Mouse (Mus musculus) adrenal gland, adult 8-10 months (tissue): ENCODE results near the gene Bcl2l13. TPM values are rescaled to one million over a fixed set of nuclear protein-coding genes. Genes with fewer than 3 reads are reported as not detected.

ENCODE experiments used
- DNase-seq: peaks from one replicate; pipeline ENCODE4 v3.0.0; 2022
- microRNA-seq, 2 experiments: library from miRNA; unstranded; fragments of <30 nt; microRNA quantifications; one replicate each; pipeline ENCODE4 v1.2.0; 2022
- total RNA-seq, 4 experiments: library from RNA; stranded (reverse); gene quantifications; 2 replicates each; pipeline ENCODE4 v1.2.4; 2022

Gene Bcl2l13
- total RNA-seq, 4 experiments from 2014 or later, result 48.4 to 58.4 (median 55.5) TPM

GRCm38 (mm10) chr6:120929421-120929820 is 93.4 kb downstream of the Bcl2l13 start:
- DNase-seq, result no peak

- DNase-seq, result no peak
Observed at GRCm38 (mm10) chr6:120930450-120931306, 94.7 kb downstream of the Bcl2l13 start.

GRCm38 (mm10) chr6:120932597-120932996 is 96.6 kb downstream of the Bcl2l13 start:
- DNase-seq, result no peak

- DNase-seq, result no peak
Observed at GRCm38 (mm10) chr6:120933670-120934069, 97.7 kb downstream of the Bcl2l13 start.

GRCm38 (mm10) chr6:120934176-120934575 is 98.2 kb downstream of the Bcl2l13 start:
- no peak for DNase-seq

GRCm38 (mm10) chr6:120937104-120937617 is 101.1 kb downstream of the Bcl2l13 start:
- no peak for DNase-seq

GRCm38 (mm10) chr6:120937999-120938608 is 102.1 kb downstream of the Bcl2l13 start:
- DNase-seq, result no peak

GRCm38 (mm10) chr6:120938763-120939450 is 102.9 kb downstream of the Bcl2l13 start:
- no peak for DNase-seq

- no peak for DNase-seq
Observed at GRCm38 (mm10) chr6:120939783-120940182, 103.8 kb downstream of the Bcl2l13 start.

- DNase-seq, result no peak
Observed at GRCm38 (mm10) chr6:120940446-120941083, 104.6 kb downstream of the Bcl2l13 start.

- DNase-seq, result no peak
Observed at GRCm38 (mm10) chr6:120941084-120941481, 105.1 kb downstream of the Bcl2l13 start.

GRCm38 (mm10) chr6:120941575-120941974 is 105.6 kb downstream of the Bcl2l13 start:
- DNase-seq, result no peak

Small RNA genes within 50 kb of the gene (microRNA-seq; reads per million reads assigned to microRNA genes)
- 0 reads per million in 2 experiments for gene Gm25193

Other genes with a start within 250 kb of the Bcl2l13 start
- 1 to 10 TPM; 5.1 to 6.8 (median 5.7) TPM for gene Cecr2, start 169.8 kb upstream of the Bcl2l13 start, total RNA-seq
- gene Slc25a18, start 62.6 kb upstream of the Bcl2l13 start, total RNA-seq, result 1 to 10 TPM in 2 of 4 experiments, under 1 TPM in 2; 0.29 to 1.2 (median 0.78) TPM
- 100 to 1,000 TPM; 289 to 469 (median 399) TPM for gene Atp6v1e1, start 13.4 kb upstream of the Bcl2l13 start, total RNA-seq
- 1 to 10 TPM; 3.9 to 9.2 (median 4.7) TPM for gene Bid, start 80.6 kb downstream of the Bcl2l13 start, total RNA-seq